ENCODE assay signal across 25 mouse cellular contexts in the genomic region with DNA sequence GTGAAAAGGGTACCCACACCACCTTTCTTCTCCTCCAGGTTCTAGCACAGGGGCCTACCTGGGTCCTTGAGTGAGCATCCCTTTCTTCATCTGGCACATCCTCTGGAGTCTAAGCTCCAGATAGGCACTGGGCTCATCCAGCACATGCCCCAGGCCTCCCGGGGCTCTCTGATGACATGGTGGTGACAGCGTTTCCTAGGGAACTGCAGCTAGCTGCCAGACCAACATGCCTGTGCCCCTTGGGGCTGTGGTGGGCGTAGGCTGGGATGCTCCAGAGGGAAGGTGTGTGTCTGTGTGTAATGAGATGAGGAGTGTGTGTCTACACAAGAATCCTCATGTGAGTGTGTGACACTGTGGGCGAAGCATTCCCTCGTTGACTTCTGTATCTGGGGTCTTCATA. TPM values are rescaled to one million over a fixed set of nuclear protein-coding genes. Genes with fewer than 3 reads are reported as not detected.
DNase-seq lines count a peak whose midpoint lies in the region; ATAC-seq and TF ChIP-seq lines count a peak whose summit lies in the region.
"Had no signal": no experiment of that assay in that cellular context is flagged by ENCODE, and none has a peak within 500 bp of the region (broad histone marks: within the 10 kb centered on the region; RNA-seq: fewer than 3 reads in every experiment).

No protein-coding gene starts in this region.

- no peaks in the 10 kb centered on the region for H3K27me3 ChIP-seq in forebrain, embryonic 13.5 days
- no peaks in the 10 kb centered on the region for H3K27me3 ChIP-seq in forebrain, embryonic 14.5 days (replicated peaks; ENCODE audit: control insufficient read depth, insufficient read depth, low read length)
- H3K27me3 ChIP-seq in lung, embryonic 15.5 days: no peaks in the 10 kb centered on the region
- H3K27me3 ChIP-seq in lung, postnatal 0 days (replicated peaks; ENCODE audit: insufficient read depth, low read length): no peaks in the 10 kb centered on the region
- no peaks in the 10 kb centered on the region for H3K27me3 ChIP-seq in hindbrain, embryonic 12.5 days
- H3K27me3 ChIP-seq: heart, embryonic 13.5 days; intestine, embryonic 15.5 days; limb, embryonic 12.5 days had no signal

- H3K4me3 ChIP-seq in forebrain, embryonic 13.5 days: no peak overlapping the region
- H3K4me3 ChIP-seq in forebrain, embryonic 14.5 days (ENCODE audit: low read depth, low read length): no peak overlapping the region
- no peak overlapping the region for H3K4me3 ChIP-seq in lung, embryonic 15.5 days
- H3K4me3 ChIP-seq in lung, postnatal 0 days (ENCODE audit: low read depth, low read length): no peak overlapping the region
- no peak overlapping the region for H3K4me3 ChIP-seq in hindbrain, embryonic 12.5 days
- H3K4me3 ChIP-seq: heart, embryonic 13.5 days; intestine, embryonic 15.5 days; left cerebral cortex, adult 2 months; limb, embryonic 12.5 days had no signal

- TF ChIP-seq CTCF in lung, postnatal 0 days (IDR thresholded peaks at IDR 0.05): no peak
- TF ChIP-seq CTCF in brain, embryonic 14.5 days (IDR thresholded peaks at IDR 0.05; ENCODE audit: borderline replicate concordance, extremely low read depth, insufficient read depth, insufficient read length): no peak

- no peaks in the 10 kb centered on the region for H3K9me3 ChIP-seq in forebrain, embryonic 13.5 days (replicated peaks)
- H3K9me3 ChIP-seq in forebrain, embryonic 14.5 days (replicated peaks; ENCODE audit: control insufficient read depth, low read length): no peaks in the 10 kb centered on the region
- H3K9me3 ChIP-seq in lung, embryonic 15.5 days: no peaks in the 10 kb centered on the region
- no peaks in the 10 kb centered on the region for H3K9me3 ChIP-seq in lung, postnatal 0 days (ENCODE audit: low read length)
- no peaks in the 10 kb centered on the region for H3K9me3 ChIP-seq in hindbrain, embryonic 12.5 days (replicated peaks)
- H3K9me3 ChIP-seq: heart, embryonic 13.5 days; intestine, embryonic 15.5 days; limb, embryonic 12.5 days had no signal

- ATAC-seq in forebrain, embryonic 13.5 days: no peak
- no peak for ATAC-seq in forebrain, embryonic 14.5 days
- ATAC-seq in lung, embryonic 15.5 days (ENCODE audit: borderline replicate concordance, extremely low read depth, low FRiP score, low TSS enrichment): no peak
- no peak for ATAC-seq in lung, postnatal 0 days
- no peak for ATAC-seq in hindbrain, embryonic 12.5 days (ENCODE audit: low FRiP score)
- ATAC-seq: CD4-positive, CD25-positive, alpha-beta regulatory T cell, adult 4 months had no signal

- TF ChIP-seq EP300 in lung, postnatal 0 days (IDR thresholded peaks at IDR 0.05): no peak

- H3K4me1 ChIP-seq in forebrain, embryonic 13.5 days: peaks cover 26% of the 10 kb centered on the region
- H3K4me1 ChIP-seq in forebrain, embryonic 14.5 days (ENCODE audit: control insufficient read depth, insufficient read depth, low read length): peaks cover 4% of the 10 kb centered on the region; the same call in 1 of the 2 replicates
- H3K4me1 ChIP-seq in lung, embryonic 15.5 days: peaks cover 28% of the 10 kb centered on the region
- peaks cover 13% of the 10 kb centered on the region; the same call in 1 of the 2 replicates for H3K4me1 ChIP-seq in lung, postnatal 0 days (ENCODE audit: insufficient read depth, low read depth, low read length)
- peaks cover 26% of the 10 kb centered on the region for H3K4me1 ChIP-seq in hindbrain, embryonic 12.5 days
- H3K4me1 ChIP-seq: limb, embryonic 12.5 days had no signal

- 85% methylated on average over 5 of the region's 5 CpGs for WGBS in forebrain, embryonic 13.5 days
- WGBS in forebrain, embryonic 14.5 days: 81% methylated on average over 5 of the region's 5 CpGs
- 73% methylated on average over 5 of the region's 5 CpGs for WGBS in lung, embryonic 15.5 days
- WGBS in lung, postnatal 0 days: 77% methylated on average over 5 of the region's 5 CpGs
- 77% methylated on average over 5 of the region's 5 CpGs for WGBS in hindbrain, embryonic 12.5 days

- no peak for DNase-seq in forebrain, embryonic 14.5 days (ENCODE audit: low spot score)
- DNase-seq in lung, postnatal 0 days (ENCODE audit: low spot score): no peak
- DNase-seq in brain, embryonic 14.5 days (ENCODE audit: low read depth): peak; percentile 38
- DNase-seq in lung, postnatal 36 days: no peak
- no peak for DNase-seq in layer of hippocampus, adult 18-20 months (ENCODE audit: low spot score in 2 of 2)
- DNase-seq: adrenal gland, postnatal 25 days; cerebellum, adult 11-12 months; cerebellum, postnatal 36 days; gastrocnemius, postnatal 10 days; heart, adult 11 months; heart, postnatal 4 days; kidney, postnatal 36 days; layer of hippocampus, adult 9-11 months; right cerebral cortex, postnatal 14 days; spleen, adult 18-20 months; thymus, postnatal 36 days had no signal

- H3K9ac ChIP-seq in forebrain, embryonic 13.5 days: 0 out of 2 replicates have a peak overlapping the region, but pooled peaks have one; percentile 10
- H3K9ac ChIP-seq in forebrain, embryonic 14.5 days (ENCODE audit: low read length): no peak overlapping the region
- H3K9ac ChIP-seq in lung, embryonic 15.5 days: no peak overlapping the region
- H3K9ac ChIP-seq in lung, postnatal 0 days (replicated peaks; ENCODE audit: low read depth): no peak overlapping the region
- H3K9ac ChIP-seq in hindbrain, embryonic 12.5 days: no peak overlapping the region
- H3K9ac ChIP-seq: heart, embryonic 13.5 days; intestine, embryonic 15.5 days; limb, embryonic 12.5 days; liver, embryonic 14.5 days had no signal

- H3K36me3 ChIP-seq in forebrain, embryonic 13.5 days (ENCODE audit: poor library complexity, severe bottlenecking): no peaks in the 10 kb centered on the region
- no peaks in the 10 kb centered on the region for H3K36me3 ChIP-seq in forebrain, embryonic 14.5 days (ENCODE audit: control insufficient read depth, insufficient read depth, low read length)
- H3K36me3 ChIP-seq in lung, embryonic 15.5 days: no peaks in the 10 kb centered on the region
- no peaks in the 10 kb centered on the region for H3K36me3 ChIP-seq in lung, postnatal 0 days (ENCODE audit: insufficient read depth, low read length)
- H3K36me3 ChIP-seq in hindbrain, embryonic 12.5 days: no peaks in the 10 kb centered on the region
- H3K36me3 ChIP-seq: heart, embryonic 13.5 days; intestine, embryonic 15.5 days; limb, embryonic 12.5 days had no signal

- no peak overlapping the region for H3K4me2 ChIP-seq in forebrain, embryonic 13.5 days
- no peak overlapping the region for H3K4me2 ChIP-seq in forebrain, embryonic 14.5 days (ENCODE audit: low read length)
- no peak overlapping the region for H3K4me2 ChIP-seq in lung, embryonic 15.5 days
- H3K4me2 ChIP-seq in lung, postnatal 0 days (replicated peaks; ENCODE audit: low read depth, low read length): no peak overlapping the region
- no peak overlapping the region for H3K4me2 ChIP-seq in hindbrain, embryonic 12.5 days (replicated peaks)
- H3K4me2 ChIP-seq: heart, embryonic 13.5 days; intestine, embryonic 15.5 days; limb, embryonic 12.5 days had no signal

- H3K27ac ChIP-seq in forebrain, embryonic 13.5 days: peak overlapping the region; percentile 19; the same call in 1 of the 2 replicates
- no peak overlapping the region for H3K27ac ChIP-seq in forebrain, embryonic 14.5 days (ENCODE audit: low read depth, low read length)
- peak overlapping the region; percentile 62 for H3K27ac ChIP-seq in lung, embryonic 15.5 days
- no peak overlapping the region for H3K27ac ChIP-seq in lung, postnatal 0 days (ENCODE audit: low read length)
- 0 out of 2 replicates have a peak overlapping the region, but pooled peaks have one; percentile 14 for H3K27ac ChIP-seq in hindbrain, embryonic 12.5 days
- H3K27ac ChIP-seq: intestine, embryonic 15.5 days; left cerebral cortex, adult 2 months; limb, embryonic 12.5 days; liver, embryonic 14.5 days had no signal

- TF ChIP-seq POLR2A in brain, embryonic 14.5 days (IDR thresholded peaks at IDR 0.05; ENCODE audit: borderline replicate concordance, extremely low read depth, insufficient read depth, insufficient read length, poor library complexity, severe bottlenecking): no peak

RNA-seq across cellular contexts. Expression of a gene that starts 31.3 kb away (rescaled TPM):
- 4.5 and 4.7 TPM in 2 replicates for polyA plus RNA-seq in forebrain, embryonic 13.5 days (2015; fragmentation: Nextera tagmentation; extraction: Ambion mirVana)
- polyA plus RNA-seq in forebrain, embryonic 14.5 days (2014; fragmentation: Nextera tagmentation; extraction: Ambion mirVana): 4.2 and 5.3 TPM in 2 replicates
- polyA plus RNA-seq in lung, embryonic 15.5 days (2015; fragmentation: Nextera tagmentation; extraction: Ambion mirVana): 14.9 and 15.4 TPM in 2 replicates
- polyA plus RNA-seq in lung, postnatal 0 days (2015; fragmentation: Nextera tagmentation; extraction: Ambion mirVana): 23.6 and 27.5 TPM in 2 replicates
- 4.3 and 4.5 TPM in 2 replicates for polyA plus RNA-seq in brain, embryonic 14.5 days (2012; rRNA removed)
- polyA plus RNA-seq in hindbrain, embryonic 12.5 days (2016; fragmentation: Nextera tagmentation; extraction: Ambion mirVana): 4.3 and 5.1 TPM in 2 replicates
- 10 to 100 TPM; 31.5 to 35.9 TPM for total RNA-seq in layer of hippocampus, adult 18-20 months (2021)

Comparison
In these comparisons a context has a peak if more than half of its experiments do, and no peak if none do; other contexts are left out.
1. H3K27ac ChIP-seq: peak in forebrain, embryonic 13.5 days (single experiment), lung, embryonic 15.5 days (single experiment) and hindbrain, embryonic 12.5 days (single experiment); none in forebrain, embryonic 14.5 days (single experiment) and lung, postnatal 0 days (single experiment).